Mouse (Mus musculus) cerebellum, postnatal 14 days (tissue): ENCODE data around the gene Kif5c.

Experiments
- DNase-seq, 2 experiments: peaks; one replicate each; pipeline ENCODE4 v3.0.0; 2021; ENCODE audit warnings: mixed read lengths in 2 of 2

Gene Kif5c

GRCm38 (mm10) chr2:49671753-49672500, 52.8 kb downstream of the Kif5c start:
- no peak for DNase-seq

DNA sequence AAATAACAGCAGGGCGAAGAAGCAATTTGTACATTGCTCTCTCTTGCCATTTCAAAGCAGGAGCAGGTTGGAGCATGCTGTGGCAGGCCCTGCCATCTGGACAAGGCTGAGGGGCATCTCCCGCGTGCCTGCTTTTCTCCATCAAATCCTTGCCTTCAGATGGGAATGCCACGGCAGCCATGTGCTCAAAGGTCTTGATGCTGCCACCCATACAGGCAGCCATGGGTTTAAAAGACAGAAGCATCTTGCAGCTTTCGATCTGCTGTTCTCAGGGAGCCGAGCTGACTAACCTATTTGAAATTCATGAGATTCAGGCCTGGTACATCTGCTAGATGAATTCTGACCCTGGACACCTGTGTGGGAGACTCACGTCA, 53.4 kb downstream of the Kif5c start:
- peak; percentile 85 to 87 for DNase-seq

- peak; percentile 57 to 67 for DNase-seq
Observed at GRCm38 (mm10) chr2:49676020-49676419, 56.9 kb downstream of the Kif5c start.

GRCm38 (mm10) chr2:49678386-49678785, 59.3 kb downstream of the Kif5c start:
- DNase-seq: no peak

- DNase-seq: no peak
Observed at GRCm38 (mm10) chr2:49679135-49679964, 60.3 kb downstream of the Kif5c start.

DNA sequence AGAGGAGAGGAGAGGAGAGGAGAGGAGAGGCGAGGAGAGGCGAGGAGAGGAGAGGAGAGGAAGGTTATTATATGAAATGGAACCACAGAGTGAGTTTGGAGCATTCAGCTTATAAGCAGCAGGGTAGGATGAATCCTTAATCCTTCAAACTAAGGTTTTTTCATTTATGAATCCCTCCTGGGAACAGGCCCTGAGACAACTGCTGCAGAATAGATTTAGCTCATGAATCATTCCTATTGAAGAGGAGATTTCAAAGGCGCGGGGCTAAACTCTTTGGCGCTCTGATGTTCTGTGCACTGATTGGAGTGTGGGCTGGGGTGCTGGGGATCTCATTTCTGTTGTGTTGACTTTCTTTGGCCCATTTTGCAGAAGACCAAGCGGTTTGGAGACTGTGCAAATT, 63.7 kb downstream of the Kif5c start:
- no peak for DNase-seq

DNA sequence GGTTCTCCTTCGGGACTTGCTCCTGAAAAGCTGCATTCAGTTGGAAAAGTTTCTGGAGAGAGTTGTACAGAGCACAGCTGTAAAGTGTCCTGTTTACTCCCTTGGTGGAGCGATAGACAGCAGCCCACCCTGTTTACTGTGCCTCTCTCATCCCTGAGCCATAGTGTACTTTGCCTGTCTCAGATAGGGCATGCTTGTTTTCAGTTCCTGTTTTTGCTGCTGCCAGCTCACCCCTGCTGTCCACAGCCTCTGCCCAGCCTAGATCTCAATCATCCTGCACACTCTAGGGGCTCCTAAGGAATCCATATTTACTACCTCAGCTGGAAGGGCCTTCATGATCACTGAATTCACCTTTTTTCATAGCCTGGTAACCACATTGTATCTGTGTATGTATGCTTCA, 65.7 kb downstream of the Kif5c start:
- DNase-seq: no peak

GRCm38 (mm10) chr2:49690421-49690826, 71.3 kb downstream of the Kif5c start:
- DNase-seq: no peak

- DNase-seq: peak in 1 of 2 experiments; percentile 38
Observed at GRCm38 (mm10) chr2:49691441-49691840, 72.3 kb downstream of the Kif5c start.

DNA sequence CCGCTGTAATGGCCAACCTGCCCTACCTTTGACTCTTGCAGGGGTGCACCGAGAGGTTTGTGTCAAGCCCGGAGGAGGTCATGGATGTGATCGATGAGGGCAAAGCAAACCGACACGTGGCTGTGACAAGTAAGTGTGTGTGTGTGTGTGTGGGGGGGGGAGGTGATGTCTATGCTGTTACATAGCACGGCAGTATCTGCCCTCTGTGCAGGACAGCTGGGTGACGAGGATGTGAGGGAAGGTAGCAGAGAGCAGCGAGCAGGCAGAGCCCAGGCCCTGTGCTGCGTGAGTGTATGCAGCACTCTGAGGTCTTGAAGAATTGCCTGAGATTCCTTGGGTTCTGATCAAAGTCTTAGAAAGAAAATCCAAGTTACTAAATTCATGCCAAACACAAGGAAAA, 75.6 kb downstream of the Kif5c start:
- no peak for DNase-seq

DNA sequence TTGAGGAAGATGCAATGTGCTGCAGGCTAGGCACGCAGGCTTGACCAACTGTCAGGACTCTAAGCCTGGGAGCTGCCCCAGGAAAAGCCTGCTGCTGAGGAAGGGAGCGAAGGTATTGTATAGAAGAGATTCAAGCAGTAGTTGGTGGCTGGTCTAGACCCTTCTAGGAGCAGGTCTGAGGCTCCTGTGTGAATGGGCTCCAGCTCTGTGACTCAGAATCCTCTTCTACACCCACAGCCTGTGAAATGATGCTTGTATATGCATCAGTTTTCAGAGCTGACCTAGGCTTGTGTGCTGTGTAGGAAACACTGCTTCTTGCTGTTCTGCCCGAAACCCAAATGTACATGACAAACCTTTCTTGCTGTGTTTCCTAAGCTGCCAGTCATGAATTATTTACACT, 76.4 kb downstream of the Kif5c start:
- DNase-seq: no peak

DNA sequence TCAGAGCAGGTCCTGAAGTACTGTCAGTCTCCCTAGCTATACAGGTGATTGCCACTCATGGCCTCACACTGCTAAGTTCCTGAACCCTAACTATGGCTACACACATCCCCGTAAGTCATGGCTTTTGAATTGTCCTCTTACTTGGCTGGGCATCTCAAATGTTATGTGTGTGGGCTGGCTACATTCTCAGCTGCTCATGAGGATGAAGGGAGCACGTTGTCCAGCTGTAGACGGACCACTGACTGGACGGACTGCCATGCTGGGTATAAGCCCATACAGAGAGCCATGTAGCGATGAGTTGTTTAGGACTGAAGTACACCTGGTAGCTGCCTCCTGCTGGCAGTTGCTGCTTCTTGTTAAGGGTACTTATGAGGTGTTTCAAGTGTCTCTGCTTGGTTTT, 79.8 kb downstream of the Kif5c start:
- no peak for DNase-seq

DNA sequence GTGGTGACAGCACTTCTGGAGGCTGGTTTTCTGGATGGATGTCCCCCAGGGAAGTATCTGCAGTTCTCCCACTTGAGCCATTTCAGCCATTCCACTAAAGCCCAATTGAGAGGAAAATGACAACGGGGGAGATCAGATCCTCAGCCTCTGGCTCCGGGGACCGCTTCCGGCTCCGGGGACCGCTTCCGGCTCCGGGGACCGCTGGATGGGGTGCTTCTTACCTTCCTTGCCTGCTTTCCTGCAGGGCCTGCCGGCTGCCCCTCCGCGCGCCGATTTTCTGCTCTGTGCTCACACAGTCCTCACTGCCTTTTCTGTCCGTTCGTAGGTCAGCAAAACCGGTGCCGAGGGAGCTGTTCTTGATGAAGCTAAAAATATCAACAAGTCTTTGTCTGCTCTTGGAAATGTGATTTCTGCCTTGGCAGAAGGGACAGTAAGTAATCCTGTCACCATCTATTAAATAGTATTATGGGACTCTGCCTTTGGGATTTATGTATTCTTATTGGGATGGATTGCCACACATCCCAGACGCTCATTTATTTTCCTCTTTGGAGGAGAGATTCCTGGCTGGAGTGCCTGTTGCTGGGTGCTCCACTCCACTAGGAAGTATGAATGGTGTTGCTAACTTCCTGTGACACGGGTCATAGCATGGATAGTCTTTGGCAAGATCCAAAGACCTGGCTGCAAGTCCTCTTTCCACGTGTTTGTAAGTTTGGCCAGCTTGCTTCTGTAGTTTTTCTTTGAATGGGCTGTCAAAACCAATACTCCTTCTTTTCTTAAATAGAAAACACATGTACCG, 81.3 kb downstream of the Kif5c start:
- no peak for DNase-seq

DNA sequence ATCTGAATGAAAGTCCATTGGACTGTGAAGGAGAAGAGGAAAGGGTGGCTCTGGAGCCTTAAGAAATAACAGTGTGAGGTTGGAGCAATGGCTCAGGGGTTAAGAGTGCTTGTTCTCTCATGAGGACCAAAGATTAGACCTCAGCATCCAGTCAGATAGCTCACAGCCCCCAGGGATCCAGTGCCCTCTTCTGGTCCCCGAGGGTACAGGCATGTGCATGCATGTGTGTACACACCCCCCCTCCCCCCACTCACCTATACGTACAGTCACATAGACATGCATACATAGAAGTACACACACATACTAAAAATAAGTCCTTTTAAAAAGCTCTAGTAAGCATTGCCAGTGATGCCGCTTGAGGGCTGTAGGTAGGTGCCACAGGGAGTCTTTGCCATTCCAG, 91.1 kb downstream of the Kif5c start:
- peak; percentile 51 to 65 for DNase-seq

DNA sequence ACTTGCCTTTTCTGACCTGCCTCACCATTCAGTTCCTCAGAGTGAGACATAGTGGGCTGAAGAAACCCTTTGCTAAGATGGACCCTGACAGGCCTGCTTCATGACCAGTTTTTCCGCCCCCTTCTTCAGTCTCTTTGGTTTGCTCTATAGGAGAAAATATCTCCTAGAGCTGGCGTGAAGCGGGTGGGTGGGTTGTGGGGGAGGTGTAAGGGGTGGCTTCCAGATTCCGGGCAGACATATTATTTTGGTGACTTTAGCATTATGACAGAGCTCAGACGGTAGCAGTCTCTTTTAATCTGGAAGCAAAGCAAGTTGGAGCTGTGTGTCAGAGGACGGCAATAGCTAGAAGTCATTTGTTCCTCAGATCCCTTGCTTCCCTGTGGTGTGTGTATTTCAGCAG, 92.6 kb downstream of the Kif5c start:
- DNase-seq: no peak

- peak; percentile 41 to 45 for DNase-seq
Observed at GRCm38 (mm10) chr2:49712336-49712887, 93.3 kb downstream of the Kif5c start.

DNA sequence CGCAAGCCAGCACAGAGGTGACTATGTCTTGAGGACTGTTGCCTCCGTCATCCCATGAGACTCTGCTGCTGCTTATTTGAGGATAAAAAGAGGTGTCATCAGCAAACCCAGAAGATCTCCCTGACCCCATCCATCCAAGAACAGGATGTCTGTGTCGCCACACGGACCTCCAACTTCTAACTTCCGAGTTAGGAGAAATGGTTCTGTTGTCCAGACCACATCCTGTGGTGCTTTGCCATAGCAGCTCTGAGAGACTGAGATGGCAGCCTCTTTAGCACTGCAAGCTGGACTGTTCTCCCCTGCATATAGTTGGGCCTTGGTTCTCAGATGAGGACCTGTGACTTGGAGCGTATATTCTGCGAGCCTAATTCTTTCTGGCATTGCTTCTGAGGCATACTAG, 97.4 kb downstream of the Kif5c start:
- no peak for DNase-seq

- DNase-seq: no peak
Observed at GRCm38 (mm10) chr2:49717437-49718116, 98.5 kb downstream of the Kif5c start.

DNA sequence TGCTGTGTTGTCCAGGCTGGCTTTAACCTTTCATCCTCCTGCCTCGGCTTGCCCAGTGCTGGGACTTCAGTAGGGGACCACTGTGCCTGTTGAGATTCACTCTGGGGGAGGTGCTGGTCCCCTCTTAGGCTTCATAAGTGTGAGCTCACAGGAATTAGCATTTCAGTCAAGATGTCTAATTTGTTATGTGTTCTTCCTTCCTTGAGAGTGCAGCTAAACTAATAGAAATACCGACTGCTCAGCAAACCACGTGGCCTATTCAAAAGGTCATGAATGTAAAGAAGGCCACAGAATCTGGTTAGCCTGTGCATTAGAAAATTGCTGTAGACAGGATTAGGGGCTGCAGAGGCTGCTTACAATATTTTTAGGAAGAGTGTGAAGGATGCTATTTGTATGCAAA, 99.4 kb downstream of the Kif5c start:
- no peak for DNase-seq

DNA sequence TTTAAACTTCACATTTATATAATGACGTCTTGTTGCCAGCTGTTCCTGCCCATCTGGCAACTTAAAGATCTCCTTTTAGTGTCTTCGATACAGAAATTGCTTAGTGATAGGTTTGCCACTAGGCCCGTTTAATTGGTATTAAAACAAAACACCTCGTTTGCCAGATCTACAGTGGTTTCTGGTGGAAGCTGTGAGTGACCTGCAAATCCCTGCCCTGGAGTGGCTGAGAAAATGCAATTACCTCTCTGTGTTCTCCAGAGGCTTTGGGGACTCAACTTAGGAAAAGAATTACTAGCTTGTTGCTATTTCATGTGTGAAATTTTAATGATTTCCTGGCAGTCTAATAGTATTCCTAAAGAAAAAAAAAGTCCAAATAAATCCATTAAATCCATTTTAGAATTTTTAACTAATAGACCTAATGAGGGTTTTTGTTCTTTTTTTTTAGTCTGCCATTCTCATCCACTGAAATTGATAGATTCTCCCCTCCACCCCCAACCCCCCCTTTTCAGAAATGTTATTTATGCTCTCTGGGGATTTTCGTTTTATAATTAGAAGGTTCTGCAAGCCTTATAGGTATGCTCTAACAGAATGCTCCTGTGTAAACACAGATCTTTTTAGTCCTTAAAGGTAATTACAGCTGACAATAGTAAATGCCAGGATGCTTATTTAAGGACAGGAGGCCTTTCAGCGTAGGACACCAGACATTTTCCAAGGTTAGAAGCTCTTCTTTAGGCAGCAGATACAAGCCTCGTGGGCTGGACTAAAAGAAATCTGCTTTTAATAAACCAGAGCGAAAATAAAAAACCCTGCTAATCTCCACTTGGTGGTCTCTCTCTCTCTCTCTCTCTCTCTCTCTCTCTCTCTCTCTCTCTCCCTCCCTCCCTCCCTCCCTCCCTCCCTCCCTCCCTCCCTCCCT, 100.1 kb downstream of the Kif5c start:
- no peak for DNase-seq

DNA sequence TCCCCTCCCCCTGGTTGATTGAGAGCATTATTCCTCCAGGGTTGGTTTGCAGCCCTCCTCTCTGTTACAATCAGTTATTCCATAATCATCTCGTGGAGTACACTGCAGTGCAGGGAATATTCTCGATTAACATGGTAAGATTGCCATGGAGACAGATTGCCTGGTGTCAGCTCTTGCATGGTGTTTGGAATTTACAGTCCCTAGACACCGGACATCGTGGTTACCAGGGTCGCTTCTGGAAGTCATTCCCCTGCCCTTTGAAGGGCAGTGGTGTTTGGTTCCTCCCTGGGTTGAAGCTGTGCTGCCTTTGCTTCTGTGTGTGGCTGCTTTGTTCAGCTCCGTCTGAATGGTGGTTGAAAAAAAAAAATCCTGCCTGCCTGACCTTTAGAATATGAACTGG, 100.8 kb downstream of the Kif5c start:
- DNase-seq: no peak
